Mouse (Mus musculus): ENCODE measurements at regions not wholly inside any gene's neighbourhood (a gene's known extent, or its start where the extent isn't known, plus 50 kb on each side); places are given as distances from the start of the nearest gene placed in this dataset.
"Not testable (repeated sequence)": the region's sequence is repeated elsewhere in the genome, so short reads cannot be mapped to it uniquely, and the experiment has no call there.

DNA sequence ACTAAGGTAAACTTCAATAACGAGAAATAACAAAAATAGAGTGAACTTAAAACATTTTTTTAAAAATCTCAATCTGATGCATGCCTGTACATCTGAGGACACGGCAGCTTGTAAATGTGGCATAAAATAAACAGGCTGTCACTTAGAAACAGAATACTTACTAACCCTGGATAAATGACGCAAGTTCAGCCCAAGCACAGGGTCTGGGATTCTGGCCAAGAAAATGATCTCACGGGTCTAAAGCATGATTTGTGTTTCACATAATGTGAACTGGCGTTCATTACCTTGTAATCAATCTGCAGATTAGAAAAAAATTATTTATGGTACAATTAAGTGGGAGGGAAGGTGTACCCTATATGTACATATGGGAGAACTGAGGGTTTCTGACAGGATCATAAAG is 512.1 kb upstream of the Vrk2 start:
- DNase-seq: no peak

DNA sequence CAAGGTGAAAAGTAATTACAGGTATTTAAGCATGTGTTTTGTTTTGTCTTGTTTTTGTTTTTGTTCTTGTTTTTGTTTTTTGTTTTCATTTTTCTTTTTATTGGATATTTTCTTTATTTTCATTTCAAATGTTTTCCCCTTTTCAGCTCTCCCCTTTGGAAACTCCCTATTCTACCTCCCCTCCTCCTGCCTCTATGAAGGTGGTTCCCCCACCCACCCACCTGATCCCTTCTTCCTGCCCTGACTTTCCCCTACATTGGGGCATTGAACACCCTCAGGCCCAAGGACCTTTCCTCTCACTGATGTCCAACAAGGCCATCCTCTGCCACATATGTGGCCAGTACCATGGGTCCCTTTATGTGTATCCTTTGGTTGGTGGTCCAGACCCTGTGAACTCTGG is 509.1 kb upstream of the Vrk2 start:
- DNase-seq: no peak

DNA sequence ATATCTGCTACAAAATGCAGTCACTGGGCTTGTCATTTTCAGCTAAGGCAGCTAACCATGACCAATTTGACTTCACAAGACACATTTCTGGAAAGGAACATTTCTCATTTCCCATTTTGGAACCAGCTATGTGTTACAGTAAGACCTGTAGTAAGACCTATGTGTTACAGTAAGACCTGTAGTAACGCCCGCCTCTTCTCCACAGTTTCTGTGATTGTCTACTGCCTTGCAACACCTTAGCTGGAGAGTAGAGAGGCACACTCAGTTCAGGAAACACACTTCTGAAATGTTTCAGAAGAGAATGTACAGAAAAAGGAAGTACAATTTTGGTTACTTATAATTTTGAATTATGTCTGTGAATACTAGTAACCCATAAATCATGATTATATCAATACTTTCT is 508.2 kb upstream of the Vrk2 start:
- no peak for DNase-seq

DNA sequence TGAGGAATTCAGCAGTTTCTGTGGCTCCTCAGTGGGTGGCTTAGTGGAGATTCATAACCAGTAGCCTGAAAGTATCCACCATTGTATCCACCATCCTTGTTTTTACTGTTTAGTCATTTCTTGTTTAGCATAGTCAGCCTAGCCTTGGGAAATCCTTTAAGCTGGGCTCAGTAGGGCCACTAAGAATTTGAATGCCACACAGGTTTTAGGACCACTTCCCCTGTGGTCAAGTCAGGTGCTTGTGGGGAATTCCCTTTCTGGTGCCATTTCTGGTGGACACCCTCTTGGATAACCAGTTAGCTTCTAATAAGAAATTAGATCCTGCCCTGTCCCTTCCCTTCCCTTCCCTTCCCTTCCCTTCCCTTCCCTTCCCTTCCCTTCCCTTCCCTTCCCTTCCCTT is 502.8 kb upstream of the Vrk2 start:
- DNase-seq: no peak

DNA sequence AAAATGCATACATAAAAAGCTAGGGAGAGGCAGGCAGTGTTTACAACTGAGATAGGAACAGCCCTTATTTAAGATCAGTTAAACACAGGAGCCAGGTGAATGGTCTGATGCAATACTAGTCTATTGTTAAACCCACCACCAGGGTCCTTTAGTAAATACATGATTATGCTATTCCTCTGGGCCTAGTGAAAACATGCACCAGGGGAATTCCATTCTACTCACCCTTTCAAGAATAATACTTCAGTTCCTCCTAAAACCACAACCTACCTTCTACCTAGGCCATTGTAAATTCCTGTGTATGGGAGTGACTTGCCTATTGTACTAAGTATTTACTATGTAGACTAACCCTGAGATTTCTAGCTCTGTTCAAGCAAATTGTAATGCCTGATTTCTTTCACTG is 501.7 kb upstream of the Vrk2 start:
- DNase-seq: not testable (repeated sequence)

DNA sequence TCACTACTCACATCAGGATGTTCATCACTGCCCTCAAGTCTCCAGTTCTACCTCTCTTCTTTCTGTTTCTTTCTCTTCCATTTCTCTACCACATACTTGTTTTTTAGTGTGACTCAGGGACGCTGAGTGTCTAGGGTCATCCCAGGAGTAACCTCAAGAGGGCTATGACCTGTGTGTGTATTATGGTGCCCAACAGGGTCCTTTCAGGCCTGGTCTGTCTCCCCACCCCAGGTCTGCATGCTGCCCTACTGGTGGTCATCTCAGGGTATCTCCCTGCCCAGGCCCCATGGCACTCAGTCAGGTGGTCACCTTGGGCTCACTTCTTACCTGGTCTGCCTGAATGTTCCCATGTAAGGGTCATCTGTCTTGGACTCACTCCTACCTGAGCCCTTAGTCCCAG is 492.7 kb upstream of the Vrk2 start:
- no peak for DNase-seq

DNA sequence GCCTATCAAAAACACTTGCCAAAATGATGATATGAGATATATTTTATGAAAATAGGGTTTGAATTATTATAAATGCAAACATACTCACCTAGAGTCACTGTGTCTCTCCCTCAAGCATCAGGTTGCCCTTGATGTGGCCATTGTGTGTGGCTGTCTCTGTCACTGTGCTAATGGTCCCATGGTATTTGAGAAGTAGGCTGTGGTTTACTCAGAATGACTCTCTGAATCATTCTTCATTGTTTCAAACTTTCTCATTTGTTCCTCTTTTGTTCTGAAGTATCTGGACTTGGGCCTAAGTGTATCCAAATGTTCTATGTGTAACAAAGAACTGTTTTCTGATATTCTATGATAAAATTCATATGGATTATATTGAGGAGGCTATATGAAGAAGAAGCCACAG is 487.4 kb upstream of the Vrk2 start:
- DNase-seq: no peak

DNA sequence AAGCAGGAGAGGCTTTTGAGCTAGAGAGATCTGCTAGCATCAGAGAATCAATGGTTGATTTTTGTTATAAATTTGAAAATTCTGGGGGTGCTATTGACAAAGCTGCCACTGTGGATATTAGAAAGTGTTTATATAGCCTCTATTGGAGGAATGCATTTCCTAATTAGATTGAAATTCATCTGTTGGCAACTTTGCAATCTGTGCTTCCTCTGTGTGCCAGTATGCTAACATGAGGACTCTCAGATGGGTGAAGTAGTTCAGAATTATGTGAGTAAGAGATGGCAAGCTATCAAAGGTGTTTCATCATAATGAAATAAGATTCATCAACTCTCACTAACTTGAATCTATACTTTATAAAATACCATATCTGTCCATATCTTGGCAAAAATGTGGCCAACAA is 476.6 kb upstream of the Vrk2 start:
- no peak for DNase-seq

DNA sequence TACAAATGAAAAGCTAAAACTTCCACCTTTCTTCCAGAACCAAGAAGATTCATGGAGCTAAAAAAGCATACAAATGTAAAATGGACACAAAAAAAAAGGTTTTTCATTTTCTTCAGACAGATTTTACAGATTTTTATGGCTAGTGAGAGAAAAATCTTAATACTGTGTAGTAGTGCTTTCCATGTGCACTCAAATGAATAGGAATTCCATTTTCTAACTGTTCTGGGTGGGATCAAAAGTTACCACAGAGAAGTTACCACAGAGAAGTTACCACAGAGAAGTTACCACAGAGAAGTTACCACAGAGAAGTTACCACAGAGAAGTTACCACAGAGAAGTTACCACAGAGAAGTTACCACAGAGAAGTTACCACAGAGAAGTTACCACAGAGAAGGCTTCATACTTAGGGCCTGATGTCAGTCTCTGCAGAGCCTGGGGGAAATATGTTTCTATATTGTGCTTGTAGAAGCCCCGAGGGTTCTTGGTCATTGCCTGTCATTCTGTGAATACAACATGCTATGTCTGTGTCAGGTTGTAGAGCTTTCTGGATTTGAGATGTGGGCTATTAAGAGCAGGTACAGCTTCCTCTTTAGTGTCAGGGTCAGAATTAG is 433.5 kb upstream of the Vrk2 start:
- no peak for DNase-seq

DNA sequence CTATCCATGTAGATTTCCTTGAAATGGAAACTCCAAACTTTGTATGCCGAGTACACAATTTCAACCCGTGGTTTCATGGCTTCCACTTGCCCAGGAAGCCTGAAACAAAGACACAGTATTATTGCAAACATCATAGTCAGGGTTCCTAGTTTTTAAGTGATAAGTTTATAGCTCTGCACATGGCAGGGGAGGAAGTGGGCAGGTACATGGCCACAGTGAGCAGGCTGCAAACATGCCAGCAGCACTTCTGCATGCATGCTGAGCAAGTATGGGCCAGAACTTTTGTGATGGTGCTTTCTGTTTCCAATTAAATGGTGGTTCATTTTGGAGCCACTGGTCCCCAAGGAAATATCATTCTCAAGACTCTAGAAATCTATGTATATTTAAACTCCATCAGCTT is 431.7 kb upstream of the Vrk2 start:
- no peak for DNase-seq

DNA sequence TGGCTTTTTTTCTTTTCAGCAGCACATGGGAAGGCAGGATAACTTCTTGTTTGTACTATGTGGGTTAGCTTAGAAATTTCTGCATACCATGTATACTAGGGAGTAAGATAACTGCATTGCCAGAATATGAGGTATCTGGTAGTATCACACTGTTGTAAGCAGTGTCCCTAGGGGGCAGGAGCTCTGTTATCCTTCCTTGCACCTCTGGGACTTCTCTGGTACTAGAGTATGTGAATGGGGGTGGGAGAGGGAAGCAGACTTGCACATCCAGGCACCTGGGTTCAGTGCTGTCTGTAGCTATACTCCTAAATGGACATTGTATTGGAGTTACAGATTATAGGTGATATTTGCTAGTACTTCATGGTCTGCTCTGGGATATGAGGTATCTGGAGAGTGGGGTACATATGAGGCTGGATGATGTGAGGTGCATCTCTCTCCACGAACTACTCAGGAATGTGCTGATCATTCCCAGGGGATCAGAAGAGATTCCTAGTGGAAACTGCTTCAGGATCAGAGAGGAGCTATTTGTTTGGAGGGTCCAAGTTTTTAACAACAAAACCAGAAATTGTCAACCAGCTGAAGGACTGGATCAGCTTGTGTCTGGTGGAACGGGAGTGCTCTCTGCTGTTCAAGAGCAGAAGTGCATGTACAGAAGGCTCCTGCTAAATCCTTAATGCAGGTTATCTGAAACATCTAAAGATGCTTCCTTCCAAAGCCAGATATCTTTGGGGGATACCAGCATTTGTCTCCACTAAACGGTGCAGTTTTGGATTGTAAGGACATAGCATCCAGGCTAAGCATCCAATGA is 402.7 kb upstream of the Vrk2 start:
- no peak for DNase-seq

DNA sequence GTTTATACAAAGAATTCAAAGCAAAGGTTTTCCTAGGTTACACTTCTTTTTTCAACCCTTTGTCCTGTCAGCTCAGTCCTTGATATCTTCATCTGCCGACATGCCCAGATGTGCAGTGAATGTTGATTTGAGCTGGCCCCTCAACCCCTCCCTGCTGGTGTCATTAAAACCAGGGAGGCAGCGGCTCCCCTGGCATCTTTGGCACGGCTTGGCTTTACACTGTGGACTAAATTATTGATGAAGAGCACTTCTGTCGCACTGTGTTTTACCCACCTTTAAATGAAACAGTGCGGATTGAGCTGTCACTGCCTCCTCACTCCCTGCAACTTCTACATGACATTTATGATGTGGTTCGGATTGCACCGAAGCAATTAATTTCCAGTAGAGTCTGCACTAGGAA is 387.4 kb upstream of the Vrk2 start:
- no peak for DNase-seq

DNA sequence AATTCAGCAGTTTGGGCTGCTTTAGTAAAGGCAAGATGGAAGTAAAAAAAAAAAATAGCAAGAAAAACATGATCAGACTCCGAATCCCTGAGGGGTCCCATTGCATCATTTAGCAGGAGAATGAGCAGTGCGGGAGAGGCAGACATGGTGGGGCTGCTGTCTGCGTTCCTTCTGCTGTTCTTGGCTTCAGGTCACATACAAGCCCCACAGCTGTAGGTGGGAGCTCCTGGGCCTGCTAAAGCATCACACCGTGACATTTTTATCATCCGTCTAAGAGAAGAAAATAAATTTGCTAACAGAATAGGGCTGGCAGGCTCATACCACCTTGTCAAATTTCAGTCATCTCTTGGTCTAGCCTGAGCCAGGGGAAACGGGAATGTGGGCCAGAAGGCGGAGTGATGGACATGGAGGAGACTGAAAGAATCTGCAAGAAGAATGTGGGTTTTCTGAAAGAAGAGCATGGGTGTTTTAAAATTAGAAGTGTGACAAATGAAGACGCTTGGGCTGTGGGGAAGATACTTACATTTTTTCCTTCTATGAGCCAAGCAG is 378.8 kb upstream of the Vrk2 start:
- no peak for DNase-seq

DNA sequence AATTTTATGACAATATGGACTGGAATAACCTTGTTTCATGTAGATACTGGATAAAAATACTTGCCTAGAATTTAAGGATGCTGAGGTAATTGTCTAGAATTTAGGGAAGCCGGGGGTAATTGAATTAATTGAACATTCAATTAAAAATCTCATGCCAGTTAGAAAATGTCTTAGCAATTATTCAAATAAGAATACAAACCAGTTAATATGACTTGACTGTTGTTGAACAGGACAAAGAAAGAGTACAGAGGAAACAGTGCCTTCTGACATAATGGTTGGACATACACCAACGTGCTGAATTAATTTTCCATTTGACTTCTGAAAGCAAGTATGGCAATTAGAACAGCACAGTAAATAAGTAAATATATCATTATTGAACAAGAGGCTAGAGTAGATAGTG is 377.4 kb upstream of the Vrk2 start:
- DNase-seq: no peak

DNA sequence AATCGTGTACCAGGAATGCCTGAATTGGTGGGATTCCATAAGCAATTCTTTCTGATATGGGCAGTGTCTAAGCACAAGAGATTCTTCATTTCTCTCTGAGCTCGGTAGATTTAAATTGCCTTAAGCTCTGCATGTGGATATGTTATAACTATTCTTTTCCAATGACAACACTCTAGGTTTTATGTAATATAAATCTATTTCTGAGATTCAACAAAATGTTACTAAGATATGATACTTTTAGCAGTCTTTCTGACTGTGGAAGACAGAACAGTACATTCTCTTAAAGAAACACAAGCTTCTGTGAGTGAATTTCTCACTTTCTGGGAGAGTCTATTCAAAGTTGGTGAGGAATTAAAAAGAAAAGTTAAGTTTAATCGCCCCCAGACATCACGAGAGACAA is 373.6 kb upstream of the Vrk2 start:
- DNase-seq: no peak

DNA sequence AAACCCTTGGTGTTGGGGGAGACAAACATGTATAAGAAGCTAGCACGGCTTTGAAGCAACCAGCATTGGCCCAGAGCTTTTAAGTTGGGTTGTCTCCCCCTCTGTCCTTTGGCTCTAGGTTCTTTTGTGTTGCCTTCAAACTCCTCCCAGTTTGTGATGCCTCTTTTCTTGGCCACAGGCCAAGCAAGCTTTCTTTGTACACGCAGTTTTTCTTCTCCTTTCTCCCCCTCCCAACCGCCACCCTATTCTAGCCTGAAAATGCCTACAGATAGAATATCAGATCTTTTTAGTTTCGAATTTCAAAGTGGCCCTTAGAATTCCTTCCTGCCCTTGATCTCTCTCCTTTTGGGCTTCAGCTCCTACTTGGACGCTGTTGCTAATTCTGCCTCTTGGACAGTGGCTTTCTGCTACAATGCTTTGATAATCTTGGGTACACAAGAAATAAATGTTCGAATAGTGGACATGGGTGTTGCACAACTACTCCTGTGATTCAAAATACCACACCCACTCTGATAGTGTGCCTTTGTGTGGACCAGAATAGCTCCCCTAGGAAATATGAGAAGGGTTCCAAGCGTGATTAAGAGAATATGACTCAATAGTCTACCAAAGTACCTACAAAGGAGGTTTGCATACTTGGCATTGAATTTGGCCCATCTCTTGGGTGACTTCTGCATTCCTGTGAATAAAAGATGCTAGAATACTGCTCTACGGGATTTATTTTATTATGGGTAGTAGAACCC is 369.3 kb upstream of the Vrk2 start:
- DNase-seq: no peak

DNA sequence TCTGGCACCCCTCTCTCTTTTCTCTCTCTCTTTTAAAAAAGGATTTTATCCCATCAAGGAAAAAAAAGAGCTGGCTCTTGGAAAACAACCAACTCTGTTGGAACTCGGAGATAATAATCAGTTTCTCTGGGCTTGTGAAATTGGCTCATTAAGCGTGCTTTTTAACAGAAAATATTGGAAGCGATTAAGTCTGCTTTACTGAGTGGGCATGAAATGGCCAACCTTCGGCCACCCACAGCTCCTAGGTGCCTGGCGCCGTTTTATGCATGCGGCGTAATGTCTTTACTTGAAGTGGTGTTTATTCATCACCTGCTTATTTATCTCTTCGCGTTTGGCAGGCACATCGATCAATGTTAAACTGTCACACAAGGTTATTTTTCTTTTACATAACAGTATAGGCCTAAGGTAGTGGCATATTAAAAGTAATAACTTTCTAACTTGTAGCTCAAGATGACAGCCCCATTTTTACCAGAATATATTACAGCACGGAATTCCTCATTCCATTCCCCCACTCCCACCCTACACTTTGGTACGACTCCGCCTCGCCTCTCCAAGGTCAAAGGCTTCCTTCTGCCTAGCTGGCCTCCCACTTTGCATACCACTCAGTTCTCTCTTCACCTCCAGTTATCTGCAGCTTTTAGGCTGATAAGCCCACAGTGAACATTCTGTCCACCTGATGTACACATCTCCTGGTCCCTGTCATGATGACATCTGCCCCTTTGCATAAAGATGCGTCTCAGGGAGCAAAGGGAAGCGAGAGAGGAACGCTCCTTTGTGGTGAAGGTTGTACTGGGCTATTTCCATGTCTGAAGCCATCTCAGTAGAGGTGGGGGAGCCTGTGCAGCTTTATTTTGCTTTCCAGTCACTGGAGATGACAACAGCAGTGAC is 368.5 kb upstream of the Vrk2 start:
- DNase-seq: no peak

DNA sequence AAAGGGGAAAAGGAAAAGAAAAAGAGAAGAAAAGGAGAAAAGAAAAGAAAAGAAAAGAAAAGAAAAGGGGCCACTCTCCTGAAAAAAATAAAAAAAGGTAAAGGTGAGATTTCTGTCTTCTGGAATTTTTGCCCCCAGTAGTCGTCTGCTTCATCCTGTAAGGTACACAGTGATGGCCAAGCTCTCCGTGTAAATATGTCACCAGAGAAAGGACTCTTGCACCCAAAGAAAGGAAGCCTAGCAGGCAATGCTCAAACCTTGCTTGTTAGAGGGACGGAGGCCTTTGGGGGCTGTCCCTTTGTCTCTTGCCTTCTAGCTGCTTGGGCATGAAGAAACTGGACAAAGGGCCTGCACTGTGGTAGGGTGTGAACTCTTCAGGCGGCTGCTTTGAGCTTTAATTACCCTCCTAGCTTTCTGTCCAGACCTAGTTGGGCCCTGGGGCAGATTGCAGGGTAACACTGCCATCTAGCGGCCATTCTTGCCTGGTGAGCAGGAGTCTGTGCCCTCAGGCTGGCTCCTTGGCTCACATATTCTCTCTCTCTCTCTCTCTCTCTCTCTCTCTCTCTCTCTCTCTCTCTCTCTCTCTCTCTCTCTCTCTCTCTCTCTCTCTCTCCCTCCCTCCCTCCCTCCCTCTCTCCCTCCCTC is 367.7 kb upstream of the Vrk2 start:
- DNase-seq: peak; percentile 83

DNA sequence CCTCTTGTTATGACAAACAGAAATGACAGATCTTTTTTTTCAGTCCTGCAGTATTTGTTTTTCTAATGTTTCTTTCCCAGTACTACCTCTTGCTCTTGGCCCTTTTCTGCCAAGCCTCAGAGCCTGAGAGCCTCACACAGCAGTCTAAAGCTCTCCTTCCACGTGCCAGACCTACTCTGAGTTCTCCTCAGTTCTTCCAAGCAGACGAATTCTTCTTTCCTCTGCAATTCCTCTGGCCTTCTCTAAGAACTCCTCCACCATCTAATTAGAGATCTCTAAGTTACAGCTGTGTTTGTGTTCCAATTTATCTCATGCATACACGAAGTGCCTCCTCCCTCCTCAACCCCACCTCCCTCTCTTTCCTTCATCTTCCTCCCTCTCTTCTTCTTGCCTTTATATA is 362.4 kb upstream of the Vrk2 start:
- no peak for DNase-seq

DNA sequence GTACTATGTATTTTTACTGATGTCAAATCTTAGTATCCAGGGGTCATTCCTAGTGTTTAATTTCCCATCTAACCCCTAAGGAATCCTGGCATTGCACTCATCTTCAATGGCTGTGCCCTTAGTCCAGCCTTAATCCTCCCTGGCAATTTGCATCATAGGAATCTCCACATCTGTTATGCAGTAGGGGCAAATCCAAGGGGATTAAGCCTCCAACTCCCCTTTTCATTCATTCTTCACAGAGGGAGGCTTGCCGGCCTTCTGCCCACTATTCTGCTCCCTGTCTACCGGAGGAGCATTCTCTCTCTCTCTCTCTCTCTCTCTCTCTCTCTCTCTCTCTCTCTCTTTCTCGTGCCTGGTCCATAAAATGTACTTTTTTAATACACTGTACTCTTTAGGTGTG is 338.0 kb upstream of the Vrk2 start:
- DNase-seq: no peak

DNA sequence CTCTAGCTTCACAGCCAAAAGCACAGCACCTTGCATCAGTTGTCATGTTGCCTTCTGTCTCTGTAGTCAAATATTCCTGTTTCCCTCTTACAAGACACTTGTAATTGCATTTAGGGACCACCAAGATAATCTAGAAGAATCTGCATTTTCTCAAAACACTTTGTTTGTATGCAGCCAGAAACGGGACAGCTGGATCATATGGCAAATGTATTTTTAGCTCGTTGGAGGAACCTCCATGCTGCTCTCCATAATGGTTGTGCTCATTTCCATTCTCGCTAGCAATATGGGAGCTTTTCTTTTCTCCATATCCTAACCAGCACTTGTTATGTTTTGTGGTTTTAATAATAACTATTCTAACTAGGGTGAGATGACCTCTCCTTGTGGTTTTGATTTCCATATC is 313.3 kb upstream of the Vrk2 start:
- DNase-seq: no peak

DNA sequence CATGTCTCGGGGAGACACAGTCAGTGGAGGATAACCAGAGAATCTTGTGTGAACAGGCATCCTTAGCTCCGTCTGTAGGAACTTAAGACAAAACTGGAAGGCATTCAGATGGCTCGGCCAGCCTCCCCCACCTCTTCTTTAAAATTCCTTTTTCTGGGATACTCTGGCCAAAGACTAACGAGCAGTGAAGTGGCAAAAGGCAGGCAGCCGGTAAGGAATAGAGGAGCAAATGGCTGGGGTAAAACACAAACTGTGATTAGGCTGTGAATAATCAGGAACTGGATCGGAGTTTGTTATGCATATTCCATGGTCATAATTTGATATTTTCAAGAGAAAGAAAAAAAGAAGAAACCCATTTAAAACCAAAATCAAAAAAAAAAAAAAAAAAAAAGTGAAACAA is 287.8 kb upstream of the Vrk2 start:
- no peak for DNase-seq
